Mouse (Mus musculus): ENCODE measurements around the gene Efna4.

- TF ChIP-seq TAL1 (IDR thresholded peaks at IDR 0.05; ENCODE audit: low read length), result no peak
- TF ChIP-seq GATA1 (IDR thresholded peaks at IDR 0.05; ENCODE audit: low read length), result no peak
Observed at GRCm38 (mm10) chr3:89319591-89320350, 18.1 kb downstream of the Efna4 start.
